Mouse (Mus musculus) kidney, adult 11 months (tissue): ENCODE data around the gene Nelfcd.

ENCODE experiments used
- DNase-seq: peaks from one replicate; pipeline ENCODE4 v3.0.0; 2022

Gene Nelfcd

DNA sequence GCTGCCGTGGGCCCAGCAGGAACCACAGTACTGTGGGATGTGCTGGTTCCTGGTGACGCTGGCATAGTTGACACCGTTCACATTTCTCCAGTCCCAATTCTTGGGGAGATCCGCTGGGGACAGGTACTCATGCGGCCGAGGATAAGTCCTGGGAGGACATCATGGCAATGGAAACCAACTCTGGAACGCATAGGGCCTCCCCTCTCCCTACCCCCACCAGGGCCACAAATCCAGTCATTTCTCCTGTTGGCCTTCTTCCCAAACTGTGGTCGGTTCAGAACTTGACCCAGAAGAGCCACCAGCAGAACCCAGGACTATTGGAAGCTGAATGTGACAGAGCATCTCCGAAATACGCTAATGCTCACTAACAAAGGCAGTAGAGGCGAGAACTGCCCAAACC lies 22.6 kb downstream of the Nelfcd start:
- no peak for DNase-seq

DNA sequence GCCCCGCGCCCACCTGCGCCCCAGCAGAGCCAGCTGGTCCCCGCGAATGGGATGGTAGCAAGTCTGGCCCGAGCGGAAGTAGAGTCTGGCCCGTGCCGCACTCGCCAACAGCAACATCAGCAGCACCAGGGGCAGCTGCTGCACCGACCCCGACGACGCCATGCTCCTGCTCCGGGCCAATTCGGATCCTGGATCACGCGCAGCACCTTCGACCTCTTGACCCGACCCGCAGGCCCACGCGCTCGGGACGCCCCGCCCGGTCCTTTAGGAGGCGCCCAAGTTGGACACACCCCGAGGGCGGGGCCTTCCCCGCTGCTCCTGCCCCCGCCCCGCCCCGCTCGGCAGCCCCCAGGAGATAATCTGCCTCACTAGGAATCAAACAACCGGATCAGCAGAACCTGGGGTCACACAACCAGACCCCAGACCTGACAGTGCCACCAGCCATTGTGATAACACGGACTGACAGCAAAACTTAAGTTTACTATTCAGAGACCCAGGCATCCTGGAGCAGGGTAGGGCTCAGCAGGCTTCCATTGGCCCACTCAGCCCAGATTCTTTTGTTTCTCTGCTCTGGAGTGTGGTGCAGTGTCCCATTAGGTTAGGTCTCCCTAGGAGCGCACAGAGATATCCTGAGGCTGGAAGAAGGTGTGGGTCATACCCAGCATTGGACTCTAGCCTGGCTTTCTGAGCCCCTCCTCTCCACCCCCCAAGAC lies 23.3 kb downstream of the Nelfcd start, which contains the start of gene Ctsz:
TSS of gene Ctsz (minus strand) at position 303 of the 713 bp plus-strand sequence.
- DNase-seq: peak; percentile 75

DNA sequence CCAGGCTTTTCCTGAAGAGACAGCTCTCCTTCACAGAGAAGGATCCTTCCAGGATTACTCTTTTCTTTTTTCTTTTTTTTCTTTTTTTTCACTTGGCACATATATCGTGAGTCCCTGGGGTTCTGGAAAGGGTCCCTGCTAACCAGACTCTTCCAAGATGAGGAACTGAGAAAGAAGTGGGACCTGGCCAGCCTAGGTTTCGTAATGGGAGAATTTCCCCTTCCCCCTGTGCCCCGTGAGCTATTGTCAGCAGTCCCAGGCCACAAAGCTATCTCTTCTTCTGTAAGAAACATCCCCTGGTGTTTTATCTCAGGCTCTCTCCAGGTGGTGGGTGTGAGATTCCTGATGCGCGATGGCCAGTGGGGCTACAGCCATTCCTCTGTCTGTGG lies 23.8 kb downstream of the Nelfcd start:
- DNase-seq: no peak

- DNase-seq: no peak
These were observed 24.4 kb downstream of the Nelfcd start for GRCm38 (mm10) chr2:174439961-174440360.

- no peak for DNase-seq
These were observed 26.3 kb downstream of the Nelfcd start for GRCm38 (mm10) chr2:174441898-174442297.

DNA sequence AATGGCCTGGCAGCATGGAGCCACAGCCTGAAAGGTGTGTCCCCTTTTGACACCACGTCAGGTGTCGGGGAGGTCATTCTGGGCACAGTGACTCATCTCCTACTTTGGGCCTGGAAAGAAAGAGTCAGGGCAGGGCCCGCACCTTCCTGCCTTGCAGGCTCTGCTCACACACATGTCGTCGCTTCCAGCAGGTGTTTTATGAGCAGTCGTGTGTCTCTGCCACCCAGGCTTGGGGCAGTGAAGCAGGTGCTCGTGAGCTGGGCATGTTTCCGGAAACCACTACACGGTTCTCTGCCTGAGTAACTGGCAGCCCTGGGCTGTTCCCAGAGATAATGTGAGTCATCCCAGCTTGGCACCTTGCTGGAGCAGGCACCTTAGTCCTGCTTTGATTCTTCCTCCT lies 26.9 kb downstream of the Nelfcd start:
- no peak for DNase-seq

DNA sequence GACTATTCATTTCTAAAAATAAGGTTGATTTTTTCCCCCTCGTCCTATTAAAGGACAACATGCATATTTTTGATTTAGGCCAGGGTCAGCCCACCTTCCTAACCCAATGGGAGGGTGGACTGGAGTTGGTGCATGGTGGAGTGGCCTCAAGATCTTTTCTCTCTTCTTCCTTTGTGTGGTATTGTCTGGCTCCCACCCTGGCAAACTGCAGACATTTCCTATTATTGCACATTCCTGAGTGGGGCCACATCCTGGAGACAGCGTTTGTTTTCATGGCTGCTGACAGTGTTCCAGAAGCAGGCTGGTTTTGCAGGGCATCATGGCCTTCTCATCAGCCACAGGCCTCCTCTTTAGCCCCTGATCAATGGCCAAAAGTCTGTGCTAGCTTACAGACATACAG lies 27.4 kb downstream of the Nelfcd start:
- DNase-seq: no peak

GRCm38 (mm10) chr2:174444359-174444758 lies 28.8 kb downstream of the Nelfcd start:
- DNase-seq: no peak

DNA sequence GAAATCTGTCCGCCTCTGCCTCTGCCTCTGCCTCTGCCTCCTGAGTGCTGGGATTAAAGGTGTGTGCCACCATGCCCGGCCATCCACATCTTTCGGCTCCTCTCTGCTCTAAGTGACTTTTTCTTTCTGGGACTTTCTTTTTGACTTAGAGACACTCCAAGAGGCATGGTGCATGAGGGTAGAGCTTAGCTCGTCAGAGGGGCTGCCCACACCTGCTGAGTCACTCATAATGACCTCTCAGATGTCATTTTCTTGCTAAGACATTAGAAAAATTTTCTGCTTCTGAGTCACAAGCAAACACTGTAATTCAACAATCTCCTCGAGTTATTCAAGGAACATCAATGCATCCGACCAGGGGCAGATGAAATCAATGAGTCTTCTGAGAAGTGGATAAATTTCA lies 29.4 kb downstream of the Nelfcd start:
- no peak for DNase-seq

GRCm38 (mm10) chr2:174446492-174446891 lies 30.9 kb downstream of the Nelfcd start:
- DNase-seq: no peak

- DNase-seq: no peak
These were observed 31.3 kb downstream of the Nelfcd start for GRCm38 (mm10) chr2:174446905-174447304.

DNA sequence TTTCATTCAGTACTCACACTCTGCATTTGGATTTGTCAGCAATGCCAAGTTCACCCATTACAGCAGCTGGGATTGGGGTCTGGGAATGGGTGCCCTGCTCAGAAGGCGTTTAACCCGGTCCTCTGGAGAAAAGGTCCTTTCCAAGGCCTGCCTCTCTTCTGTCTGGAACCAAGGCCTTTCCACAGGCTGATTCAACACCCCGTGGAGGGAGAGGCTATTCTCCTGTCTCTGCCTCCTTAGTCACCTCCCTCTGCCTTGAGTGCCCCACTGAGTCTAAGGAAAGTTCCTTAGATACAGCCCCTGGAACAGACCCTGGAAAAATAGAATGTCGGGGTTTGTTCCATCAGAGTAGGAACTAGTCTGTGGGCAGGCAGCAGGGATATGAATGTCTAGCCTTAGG lies 32.8 kb downstream of the Nelfcd start:
- no peak for DNase-seq

GRCm38 (mm10) chr2:174450353-174450752 lies 34.7 kb downstream of the Nelfcd start, which contains the start of gene Tubb1:
Gene Tubb1, plus strand, starts transcription at chr2:174450695.
- no peak for DNase-seq

- DNase-seq: no peak
These were observed 38.1 kb downstream of the Nelfcd start for GRCm38 (mm10) chr2:174453681-174454080.

- DNase-seq: no peak
These were observed 43.8 kb downstream of the Nelfcd start for GRCm38 (mm10) chr2:174459365-174459764.

GRCm38 (mm10) chr2:174463370-174463769 lies 47.8 kb downstream of the Nelfcd start:
- peak; percentile 31 for DNase-seq

- DNase-seq: peak; percentile 98
These were observed 48.4 kb downstream of the Nelfcd start, which contains the start of gene Atp5e for GRCm38 (mm10) chr2:174463789-174464523. Gene Atp5e, minus strand, starts transcription at chr2:174464105.

GRCm38 (mm10) chr2:174470333-174470732 lies 54.7 kb downstream of the Nelfcd start:
- DNase-seq: no peak

DNA sequence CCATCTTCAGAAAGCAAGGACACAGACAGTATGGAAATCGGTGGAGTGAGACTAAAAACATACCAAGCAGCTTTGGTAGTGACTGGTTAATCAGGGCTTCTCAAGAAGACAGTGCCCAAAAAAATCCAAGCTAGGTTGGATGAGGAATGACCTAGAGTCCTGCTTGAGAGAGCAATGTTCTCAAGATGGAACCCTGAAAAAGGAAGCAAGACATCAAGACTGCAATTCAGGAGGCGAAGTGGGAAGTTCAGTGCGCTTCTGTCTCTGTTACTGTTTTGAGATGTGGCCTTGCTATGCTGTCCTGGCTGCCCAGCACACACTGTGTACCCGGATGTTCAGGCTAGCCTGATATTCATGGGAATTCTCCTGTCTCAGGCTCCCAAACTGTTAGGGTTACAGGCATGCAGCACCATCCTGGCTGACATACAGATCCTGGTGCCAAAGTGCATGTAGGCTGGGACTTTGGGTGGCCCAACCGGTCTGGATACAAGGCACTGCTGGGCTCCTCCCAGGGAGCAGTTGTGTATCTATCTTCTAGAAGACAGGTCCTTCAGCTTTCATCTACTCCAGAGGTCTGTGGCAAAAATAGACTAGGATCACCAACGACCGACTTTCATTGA lies 55.3 kb downstream of the Nelfcd start:
- DNase-seq: no peak

DNA sequence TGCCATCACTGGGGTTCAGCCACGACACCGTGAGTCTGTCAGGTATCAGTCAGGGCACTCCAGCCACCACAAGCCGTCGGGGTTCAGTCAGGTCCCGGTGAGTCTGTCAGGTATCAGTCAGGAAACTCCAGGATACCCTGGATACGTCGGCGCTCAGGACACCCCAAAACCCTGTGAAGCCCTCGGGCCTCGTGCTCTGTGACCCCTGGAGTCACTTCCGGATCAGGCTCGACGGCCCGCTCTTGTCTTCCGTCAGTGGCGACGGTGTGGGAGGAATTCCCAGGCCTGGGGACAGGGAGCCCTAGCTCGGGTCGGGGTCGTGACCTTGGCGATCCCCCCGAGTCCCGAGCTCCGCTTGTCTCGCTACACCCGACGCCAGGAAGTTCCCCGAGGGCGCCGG lies 56.8 kb downstream of the Nelfcd start:
- no peak for DNase-seq

DNA sequence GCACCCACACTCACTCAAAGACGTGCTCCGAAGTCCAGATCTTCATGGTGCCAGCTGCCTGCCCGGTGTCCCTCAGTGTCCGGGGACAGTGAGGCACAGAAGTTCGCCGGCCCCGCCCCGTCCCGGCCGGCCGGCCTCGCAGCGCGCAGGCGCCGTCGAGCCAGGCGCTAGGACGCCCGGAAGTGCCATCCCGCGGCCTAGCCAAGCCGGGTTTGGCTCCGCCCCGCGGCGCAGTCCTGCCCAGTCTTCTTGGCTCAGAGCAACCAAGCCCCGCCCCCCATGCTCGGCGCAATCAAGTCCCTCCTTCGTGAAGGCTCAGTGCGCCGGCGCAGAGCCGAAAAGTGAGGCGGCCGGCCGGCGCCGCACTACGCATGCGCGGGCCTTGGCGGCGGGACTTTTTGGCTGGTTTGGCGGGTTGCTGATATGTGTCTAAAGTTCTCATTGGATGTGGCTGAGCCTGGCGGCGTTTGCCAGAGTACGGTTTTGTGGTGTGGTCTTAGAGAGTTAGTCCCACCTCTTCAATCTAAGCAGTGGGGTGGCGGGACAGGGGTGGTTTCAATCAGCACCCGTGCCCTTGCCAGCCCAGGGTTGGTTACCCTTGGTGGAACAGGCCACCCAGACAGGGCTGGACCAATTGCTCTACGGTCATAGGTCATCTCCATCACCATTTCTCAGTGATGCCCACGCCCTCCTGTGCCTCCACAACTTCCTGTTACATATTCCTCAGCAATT lies 57.4 kb downstream of the Nelfcd start, which contains the start of gene Prelid3b:
TSS of gene Prelid3b (minus strand) at position 264 of the 732 bp plus-strand sequence.
- DNase-seq: peak; percentile 99

GRCm38 (mm10) chr2:174473550-174473927 lies 57.9 kb downstream of the Nelfcd start:
- DNase-seq: no peak
